Mouse (Mus musculus) testis, postnatal 14 days (tissue): ENCODE data around the gene Lat.
A peak's percentile ranks its signal among the peaks of the same experiment; 100 is the strongest.
"Not testable (repeated sequence)": the region's sequence is repeated elsewhere in the genome, so short reads cannot be mapped to it uniquely, and the experiment has no call there.

Experiments
- DNase-seq: peaks from one replicate; pipeline ENCODE4 v3.0.0; 2021; ENCODE audit warnings: low spot score

Lat gene

DNA sequence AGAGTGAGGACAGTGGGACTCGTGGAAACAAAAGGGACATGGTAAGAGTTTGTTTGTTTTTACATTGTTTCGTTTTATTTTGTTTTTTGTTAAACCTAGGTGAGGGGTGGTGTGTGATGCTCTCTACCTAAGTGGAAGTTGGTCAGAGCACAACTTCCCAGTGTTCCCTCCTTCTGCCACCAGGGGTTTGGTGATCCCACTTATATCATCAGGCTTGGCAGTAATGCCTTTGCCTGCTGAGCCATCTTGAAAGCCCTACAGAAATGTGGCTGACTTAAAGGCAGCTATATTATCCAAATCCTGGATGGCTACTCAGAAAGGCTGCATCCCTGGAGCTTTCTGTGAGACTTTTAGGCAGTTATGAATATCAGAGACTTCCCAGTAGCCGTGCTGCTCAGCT is 36.7 kb downstream of the Lat start:
- DNase-seq = no peak

GRCm38 (mm10) chr7:126330693-126331092 is 38.7 kb downstream of the Lat start:
- DNase-seq = no peak

- DNase-seq = no peak
Measured at GRCm38 (mm10) chr7:126329907-126330645, 39.3 kb downstream of the Lat start.

GRCm38 (mm10) chr7:126328848-126329247 is 40.5 kb downstream of the Lat start:
- not testable (repeated sequence) for DNase-seq

GRCm38 (mm10) chr7:126325576-126326273 is 43.6 kb downstream of the Lat start:
- not testable (repeated sequence) for DNase-seq

- no peak for DNase-seq
Measured at GRCm38 (mm10) chr7:126324791-126325190, 44.6 kb downstream of the Lat start.

- peak; percentile 53 for DNase-seq
Measured at GRCm38 (mm10) chr7:126323729-126324128, 45.6 kb downstream of the Lat start.

GRCm38 (mm10) chr7:126314273-126314672 is 55.1 kb downstream of the Lat start:
- DNase-seq = no peak
